Mouse (Mus musculus) hindbrain, embryonic 13.5 days (tissue): ENCODE measurements at regions not wholly inside any gene's neighbourhood (a gene's known extent, or its start where the extent isn't known, plus 50 kb on each side); places are given as distances from the start of the nearest gene placed in this dataset.

Experiments used
- ATAC-seq: fragments of 200-750 bp; cut with Nextera tagmentation; 2 replicates; pipeline ENCODE4 v1.8.0; 2017; ENCODE audit warnings: moderate TSS enrichment; ENCODE audit not compliant: low FRiP score
- H3K27ac ChIP-seq: fragments of 300-500 bp; sonication (generic); 2 replicates; pipeline ENCODE4 v1.5.1; 2015; ENCODE audit warnings: inconsistent platforms, mild to moderate bottlenecking, moderate library complexity
- H3K27me3 ChIP-seq: fragments of 300-500 bp; sonication (generic); 2 replicates; pipeline ENCODE4 v1.6.1; 2015; ENCODE audit warnings: mild to moderate bottlenecking, inconsistent platforms
- H3K36me3 ChIP-seq: fragments of 300-500 bp; sonication (generic); 2 replicates; pipeline ENCODE4 v1.6.1; 2015; ENCODE audit warnings: mild to moderate bottlenecking, inconsistent platforms
- H3K4me1 ChIP-seq: fragments of 300-500 bp; sonication (generic); replicated peaks from 2 replicates; pipeline ENCODE4 v1.6.1; 2015; ENCODE audit warnings: inconsistent platforms
- H3K4me2 ChIP-seq: fragments of 300-500 bp; sonication (generic); 2 replicates; pipeline ENCODE4 v1.6.1; 2015; ENCODE audit warnings: inconsistent platforms, mild to moderate bottlenecking, moderate library complexity
- H3K4me3 ChIP-seq: fragments of 300-500 bp; sonication (generic); 2 replicates; pipeline ENCODE4 v1.5.1; 2015; ENCODE audit warnings: mild to moderate bottlenecking, inconsistent platforms
- H3K9ac ChIP-seq: fragments of 300-500 bp; sonication (generic); 2 replicates; pipeline ENCODE4 v1.6.1; 2015; ENCODE audit warnings: mild to moderate bottlenecking, inconsistent platforms
- H3K9me3 ChIP-seq: fragments of 300-500 bp; sonication (generic); 2 replicates; pipeline ENCODE4 v1.6.1; 2016; ENCODE audit warnings: inconsistent platforms
- WGBS: fragments of 180-500 bp; shearing (Covaris S2); methylation state at CpG from one replicate; pipeline ENCODE4 v1.1.7; 2015; 5-methylcytosine and 5-hydroxymethylcytosine counted together

DNA sequence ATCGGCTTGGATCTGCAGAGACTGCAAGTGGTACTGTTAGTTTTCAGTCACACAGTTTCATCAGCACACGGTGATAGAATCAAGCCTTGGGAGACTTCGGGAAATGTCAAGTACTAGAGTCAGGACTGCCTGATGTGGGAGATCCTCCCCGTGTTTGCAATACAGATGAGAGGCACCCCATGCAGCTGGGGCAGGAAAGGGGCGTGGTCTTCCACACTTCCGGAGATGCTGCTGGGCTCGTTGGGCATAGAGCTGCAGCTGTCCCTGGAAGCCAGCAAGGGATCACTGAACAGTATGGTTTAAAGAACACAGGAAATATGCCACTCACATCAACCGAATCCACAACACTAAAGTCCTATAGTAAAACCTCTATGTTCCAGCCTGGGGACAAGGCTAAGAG is 59.0 kb upstream of the Cdh5 start:
- Histone ChIP-seq H3K36me3 (no peaks in the 10 kb centered on the region), H3K4me2 (no peak overlapping the region), H3K27me3 (no peaks in the 10 kb centered on the region), H3K4me3 (no peak overlapping the region), H3K4me1 (0 out of 2 replicates have a peak, but pooled peaks cover 10% of the 10 kb centered on the region), H3K9me3 (0 out of 2 replicates have a peak, but pooled peaks cover 6% of the 10 kb centered on the region), H3K9ac (no peak overlapping the region), H3K27ac (no peak overlapping the region)
- 32% methylated on average over 8 of the region's 8 CpGs for WGBS
- ATAC-seq: no peak

DNA sequence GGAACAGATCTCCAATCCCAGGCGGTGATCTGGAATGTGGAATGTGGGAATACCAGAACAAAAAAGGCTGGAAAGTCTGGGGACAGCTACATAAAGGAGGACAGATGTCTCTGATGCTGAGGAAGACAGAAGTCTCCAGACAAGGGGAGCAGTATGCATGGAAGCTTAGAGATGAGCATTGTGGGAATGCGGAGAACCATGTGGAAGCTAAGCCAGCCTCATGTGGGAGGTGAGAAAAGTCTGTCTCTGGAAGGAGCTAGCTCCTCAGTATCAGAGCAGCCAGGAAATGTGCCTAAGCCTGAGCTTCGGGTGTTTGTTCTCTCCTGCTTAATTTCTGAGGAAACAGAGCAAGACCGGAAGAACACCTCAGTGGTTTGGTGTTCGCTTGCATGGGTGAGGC is 53.4 kb upstream of the Cdh5 start:
- H3K9ac ChIP-seq: no peak overlapping the region
- H3K4me1 ChIP-seq: 0 out of 2 replicates have a peak, but pooled peaks cover 8% of the 10 kb centered on the region
- H3K27ac ChIP-seq: no peak overlapping the region
- no peak for ATAC-seq
- WGBS: 80% methylated on average over 5 of the region's 5 CpGs
- H3K4me3 ChIP-seq: no peak overlapping the region
- 0 out of 2 replicates have a peak, but pooled peaks cover 6% of the 10 kb centered on the region for H3K9me3 ChIP-seq
- no peak overlapping the region for H3K4me2 ChIP-seq
- no peaks in the 10 kb centered on the region for H3K27me3 ChIP-seq
- no peaks in the 10 kb centered on the region for H3K36me3 ChIP-seq

DNA sequence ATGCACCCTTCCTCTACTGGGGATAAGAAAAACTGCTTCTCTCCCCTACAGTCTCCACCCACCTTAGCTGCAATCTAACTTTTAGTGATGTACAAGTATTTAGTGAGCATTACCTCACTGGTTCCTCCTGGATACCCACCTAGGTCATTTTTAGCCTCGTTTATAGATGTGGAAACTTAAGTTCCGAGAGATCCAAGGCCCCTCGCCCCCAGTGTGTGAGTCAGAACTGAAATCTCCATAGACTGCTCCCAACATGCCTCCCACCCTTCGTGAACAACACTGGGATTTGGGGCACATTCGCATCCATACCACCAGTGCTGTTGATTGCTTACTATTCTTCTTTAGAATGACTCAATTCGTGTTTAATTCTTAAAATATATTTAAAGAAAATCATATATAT is 52.2 kb upstream of the Cdh5 start:
- H3K4me1 ChIP-seq: 0 out of 2 replicates have a peak, but pooled peaks cover 7% of the 10 kb centered on the region
- no peaks in the 10 kb centered on the region for H3K27me3 ChIP-seq
- WGBS: 85% methylated on average over 6 of the region's 6 CpGs
- no peak overlapping the region for H3K9ac ChIP-seq
- H3K27ac ChIP-seq: no peak overlapping the region
- no peak overlapping the region for H3K4me2 ChIP-seq
- ATAC-seq: no peak
- no peak overlapping the region for H3K4me3 ChIP-seq
- H3K36me3 ChIP-seq: no peaks in the 10 kb centered on the region
- 0 out of 2 replicates have a peak, but pooled peaks cover 6% of the 10 kb centered on the region for H3K9me3 ChIP-seq

DNA sequence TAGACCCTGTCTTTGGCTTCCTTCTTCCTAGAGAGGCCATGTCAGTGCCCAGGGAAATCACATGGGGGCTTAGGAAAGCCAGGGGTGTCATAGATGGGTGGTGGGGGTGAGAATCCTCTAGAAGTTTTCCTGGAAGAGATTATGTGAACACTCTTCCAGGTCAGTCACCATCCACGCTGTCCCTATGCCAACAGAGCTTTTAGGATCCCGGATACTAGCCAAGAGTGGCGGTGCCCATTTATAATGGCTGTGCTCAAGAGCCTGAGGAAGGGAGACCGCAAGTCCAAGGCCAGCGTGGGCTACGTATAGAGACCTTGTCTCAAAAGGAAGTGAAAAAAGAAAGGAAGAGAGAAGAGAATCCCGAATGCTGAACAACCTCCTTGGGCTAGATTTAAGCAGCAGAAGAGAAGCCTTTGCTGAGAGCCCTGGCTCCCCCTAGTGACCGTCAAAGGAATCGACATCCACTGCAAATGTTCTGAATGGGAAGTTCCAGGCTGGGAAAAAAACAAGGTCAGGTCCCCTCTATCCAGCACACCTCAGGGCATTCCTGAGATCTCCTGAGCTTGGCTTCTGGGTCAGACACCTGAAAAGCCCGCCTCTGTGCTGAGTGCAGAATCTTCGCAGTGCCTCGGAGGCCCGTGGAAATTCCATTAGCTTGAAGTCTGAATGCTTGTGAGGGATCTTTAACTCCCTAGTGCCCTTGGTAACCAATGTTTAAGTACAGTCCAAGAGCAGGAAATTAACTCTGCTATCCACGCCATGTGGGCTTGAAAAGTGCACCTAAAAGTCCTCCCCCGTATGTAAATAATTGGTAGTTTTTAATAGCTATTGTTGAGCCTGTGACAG is 50.5 kb upstream of the Cdh5 start:
- Histone ChIP-seq H3K4me3 (no peak overlapping the region), H3K27ac (no peak overlapping the region), H3K36me3 (no peaks in the 10 kb centered on the region), H3K9ac (no peak overlapping the region), H3K27me3 (no peaks in the 10 kb centered on the region), H3K4me2 (0 out of 2 replicates have a peak overlapping the region, but pooled peaks have one; percentile 13), H3K4me1 (0 out of 2 replicates have a peak, but pooled peaks cover 7% of the 10 kb centered on the region), H3K9me3 (no peaks in the 10 kb centered on the region)
- 33% methylated on average over 15 of the region's 15 CpGs for WGBS
- 0 out of 2 replicates have a peak, but pooled peaks have one; percentile 13 for ATAC-seq

DNA sequence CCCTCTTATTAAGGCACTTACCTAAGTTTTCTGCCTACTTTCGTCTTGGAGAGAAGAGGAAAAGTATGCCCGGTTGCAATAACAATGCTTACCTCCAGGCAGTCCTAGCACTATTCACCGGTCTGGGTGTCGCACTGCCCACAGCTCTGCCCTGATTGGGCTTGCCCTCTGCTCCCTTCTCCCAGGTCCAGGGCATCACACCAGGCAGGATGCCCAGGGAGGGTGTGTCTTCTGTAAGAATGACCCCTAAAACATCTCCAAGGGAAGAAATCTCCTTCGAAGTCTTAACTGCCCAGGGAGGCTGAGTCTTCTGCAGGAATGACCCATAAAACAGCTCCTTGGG is 49.9 kb upstream of the Cdh5 start:
- no peak overlapping the region for H3K4me3 ChIP-seq
- H3K27me3 ChIP-seq: no peaks in the 10 kb centered on the region
- H3K36me3 ChIP-seq: no peaks in the 10 kb centered on the region
- 51% methylated on average over 5 of the region's 5 CpGs for WGBS
- H3K27ac ChIP-seq: no peak overlapping the region
- no peaks in the 10 kb centered on the region for H3K9me3 ChIP-seq
- H3K4me2 ChIP-seq: no peak overlapping the region
- ATAC-seq: no peak
- H3K4me1 ChIP-seq: 0 out of 2 replicates have a peak, but pooled peaks cover 7% of the 10 kb centered on the region
- no peak overlapping the region for H3K9ac ChIP-seq
